Mouse (Mus musculus) forebrain, embryonic 10.5 days (tissue): ENCODE data around the gene Cacna1b. TPM values are rescaled to one million over a fixed set of nuclear protein-coding genes. Genes with fewer than 3 reads are reported as not detected.

Experiments used
- DNase-seq: peaks from one replicate; pipeline ENCODE4 v3.0.0-alpha.2; 2017; ENCODE audit warnings: low spot score; ENCODE audit errors: extremely low spot score
- H3K27ac ChIP-seq: fragments of 300-500 bp; sonication (generic); 2 replicates; pipeline ENCODE4 v1.5.1; 2016; ENCODE audit warnings: mild to moderate bottlenecking
- H3K27me3 ChIP-seq: fragments of 300-500 bp; sonication (generic); 2 replicates; pipeline ENCODE4 v1.6.1; 2016; ENCODE audit warnings: mild to moderate bottlenecking; ENCODE audit not compliant: poor library complexity, severe bottlenecking
- H3K36me3 ChIP-seq: fragments of 300-500 bp; sonication (generic); replicated peaks from 2 replicates; pipeline ENCODE4 v1.6.1; 2016; ENCODE audit warnings: mild to moderate bottlenecking, moderate library complexity
- H3K4me1 ChIP-seq: fragments of 300-500 bp; sonication (generic); 2 replicates; pipeline ENCODE4 v1.6.1; 2016
- H3K4me3 ChIP-seq: fragments of 300-500 bp; sonication (generic); 2 replicates; pipeline ENCODE4 v1.5.1; 2016; ENCODE audit warnings: mild to moderate bottlenecking, moderate library complexity
- H3K9me3 ChIP-seq: fragments of 300-500 bp; sonication (generic); 2 replicates; pipeline ENCODE4 v1.6.1; 2016; ENCODE audit warnings: mild to moderate bottlenecking, moderate library complexity
- WGBS: fragments of 180-500 bp; shearing (Covaris S2); methylation state at CpG from one replicate; pipeline ENCODE4 v1.1.7; 2016; 5-methylcytosine and 5-hydroxymethylcytosine counted together
- polyA plus RNA-seq: library from polyadenylated mRNA; unstranded; fragments of >200 nt; fragmentation: Nextera tagmentation; extraction: Ambion mirVana; gene quantifications from 2 replicates; pipeline ENCODE4 v1.2.1, GENCODE M21; 2016

Gene Cacna1b
- polyA plus RNA-seq, 1 experiment from 2014 or later, result 1.8 TPM

- no peak overlapping the region for H3K4me3 ChIP-seq
- H3K9me3 ChIP-seq, result no peaks in the 10 kb centered on the region
- H3K4me1 ChIP-seq, result peaks cover 20% of the 10 kb centered on the region
- H3K27ac ChIP-seq, result 0 out of 2 replicates have a peak overlapping the region, but pooled peaks have one; percentile 20
- DNase-seq, result no peak
- H3K27me3 ChIP-seq, result peaks cover 31% of the 10 kb centered on the region
- H3K36me3 ChIP-seq, result no peaks in the 10 kb centered on the region
- WGBS, result 38% methylated on average over 7 of the region's 7 CpGs
These were observed 154.2 kb downstream of the Cacna1b start for GRCm38 (mm10) chr2:24608765-24609138.

DNA sequence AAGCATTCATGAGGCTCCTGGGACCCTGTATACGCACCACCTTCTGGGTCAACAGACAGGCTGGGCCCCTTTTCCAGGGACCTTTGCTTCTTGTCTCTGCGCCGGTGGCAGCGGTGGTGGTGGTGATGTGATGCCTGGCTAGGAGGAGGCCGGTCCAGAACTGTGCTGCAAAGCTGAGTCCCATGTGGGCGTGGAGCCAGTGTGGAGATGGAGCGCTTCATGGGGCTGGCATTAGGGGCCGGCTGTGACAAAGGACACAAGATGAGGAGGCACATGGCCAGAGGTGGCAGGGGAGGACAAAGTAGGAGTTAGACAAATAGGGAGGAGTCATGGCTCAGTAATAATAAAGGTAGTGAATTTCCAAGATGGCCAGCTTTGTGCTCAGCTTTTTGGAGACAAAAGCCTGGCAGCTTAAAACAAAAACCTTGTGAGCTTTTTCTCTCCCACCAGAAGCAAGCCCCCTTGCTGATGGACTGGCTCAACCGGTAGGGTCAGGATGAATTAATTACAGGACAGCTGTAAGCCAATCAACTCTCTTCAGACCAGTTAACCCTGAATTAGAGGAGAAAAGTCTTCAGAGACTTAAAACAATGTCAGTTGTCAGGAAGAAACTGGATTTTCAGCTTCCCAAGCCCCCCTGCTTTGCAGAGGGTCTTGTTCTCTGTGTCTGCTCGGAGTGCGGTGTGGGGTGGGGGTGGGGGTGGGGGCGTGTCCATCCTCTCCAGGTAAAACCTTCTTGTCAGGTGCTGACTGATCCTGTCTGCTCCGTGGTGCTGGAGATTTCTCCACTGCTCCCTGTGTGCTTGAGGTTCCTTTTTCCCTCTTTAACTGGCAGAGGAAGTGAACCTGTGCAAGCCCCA lies 154.8 kb downstream of the Cacna1b start:
- Histone ChIP-seq H3K9me3 (no peaks in the 10 kb centered on the region), H3K36me3 (no peaks in the 10 kb centered on the region), H3K27me3 (peaks cover 31% of the 10 kb centered on the region), H3K27ac (peak overlapping the region; percentile 60), H3K4me1 (peaks cover 20% of the 10 kb centered on the region), H3K4me3 (peak overlapping the region; percentile 30)
- 12% methylated on average over 13 of the region's 13 CpGs for WGBS
- DNase-seq, result peak; percentile 33

DNA sequence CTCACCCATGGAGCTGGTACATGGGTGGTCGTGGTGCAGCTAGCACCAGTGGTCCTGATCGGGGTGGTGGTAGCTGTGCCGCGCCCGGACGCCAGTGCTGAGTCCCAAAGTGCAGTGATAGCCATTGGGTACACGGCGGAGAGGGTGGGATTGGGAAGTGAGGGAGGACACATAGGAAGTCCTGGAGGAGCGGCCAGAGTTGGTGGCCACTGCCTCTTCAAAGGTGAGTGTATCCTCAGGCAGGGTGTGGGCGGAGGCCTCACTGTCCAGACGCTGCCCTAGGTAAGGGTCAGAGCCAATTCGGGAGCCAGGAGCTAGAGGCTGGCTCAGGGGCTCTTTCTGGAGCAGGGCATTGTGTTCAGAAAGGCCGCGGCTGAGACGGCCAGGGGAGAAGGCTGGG lies 156.4 kb downstream of the Cacna1b start:
- H3K4me3 ChIP-seq, result no peak overlapping the region
- H3K9me3 ChIP-seq, result no peaks in the 10 kb centered on the region
- no peak for DNase-seq
- H3K36me3 ChIP-seq, result no peaks in the 10 kb centered on the region
- peaks cover 31% of the 10 kb centered on the region for H3K27me3 ChIP-seq
- H3K4me1 ChIP-seq, result peaks cover 20% of the 10 kb centered on the region
- H3K27ac ChIP-seq, result no peak overlapping the region
- 88% methylated on average over 15 of the region's 15 CpGs for WGBS

DNA sequence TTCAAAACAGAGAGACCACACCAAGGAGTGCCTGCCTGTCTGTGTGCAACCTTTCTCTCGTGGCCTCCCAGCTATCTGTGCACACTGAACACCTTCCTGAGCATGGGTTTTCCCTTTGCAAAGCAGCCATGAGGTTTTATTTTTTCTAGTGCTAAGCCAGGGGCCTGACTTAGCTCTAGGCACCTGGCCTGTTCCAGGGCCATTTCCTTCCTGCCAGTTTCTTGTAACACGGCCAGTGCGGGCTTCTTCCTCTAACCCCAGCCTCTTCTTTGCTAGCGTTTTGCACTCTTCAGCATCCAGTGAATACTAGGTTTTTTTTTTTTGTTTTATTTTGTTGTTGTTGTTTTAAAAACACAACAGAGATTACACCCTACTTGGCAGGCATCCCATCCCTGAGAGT lies 157.9 kb downstream of the Cacna1b start:
- Histone ChIP-seq H3K4me1 (peaks cover 20% of the 10 kb centered on the region), H3K27me3 (peaks cover 31% of the 10 kb centered on the region), H3K9me3 (no peaks in the 10 kb centered on the region), H3K4me3 (no peak overlapping the region), H3K36me3 (no peaks in the 10 kb centered on the region), H3K27ac (no peak overlapping the region)
- no peak for DNase-seq
- 82% methylated on average over 4 of the region's 4 CpGs for WGBS

GRCm38 (mm10) chr2:24589426-24589825 lies 173.5 kb downstream of the Cacna1b start:
- Histone ChIP-seq H3K4me3 (no peak overlapping the region), H3K27me3 (no peaks in the 10 kb centered on the region), H3K36me3 (no peaks in the 10 kb centered on the region), H3K27ac (no peak overlapping the region), H3K9me3 (peaks cover 15% of the 10 kb centered on the region), H3K4me1 (no peaks in the 10 kb centered on the region)
- DNase-seq, result no peak
- 95% methylated on average over 4 of the region's 4 CpGs for WGBS

- peaks cover 19% of the 10 kb centered on the region for H3K9me3 ChIP-seq
- no peaks in the 10 kb centered on the region for H3K4me1 ChIP-seq
- no peak overlapping the region for H3K27ac ChIP-seq
- no peak overlapping the region for H3K4me3 ChIP-seq
- no peaks in the 10 kb centered on the region for H3K36me3 ChIP-seq
- DNase-seq, result no peak
- no peaks in the 10 kb centered on the region for H3K27me3 ChIP-seq
These were observed 175.0 kb downstream of the Cacna1b start for GRCm38 (mm10) chr2:24587999-24588398.

DNA sequence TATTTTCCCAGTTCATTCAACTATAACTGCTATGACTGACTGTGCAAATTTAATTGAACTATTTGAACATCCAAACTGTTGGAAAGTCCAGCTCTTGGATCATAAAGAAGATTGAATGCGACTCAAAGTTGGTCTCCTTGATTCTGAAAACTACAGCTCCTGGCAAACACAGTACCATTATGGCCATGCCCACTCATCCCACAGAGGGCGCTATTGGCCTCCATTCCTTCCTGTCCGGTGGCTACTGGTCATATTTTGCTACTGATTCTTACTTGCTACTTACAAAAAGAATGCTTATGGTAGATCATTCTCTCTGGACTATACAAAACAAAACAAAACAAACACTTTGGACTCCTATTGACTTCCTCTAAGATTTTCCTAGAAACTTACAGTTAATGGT lies 188.3 kb downstream of the Cacna1b start:
- peak; percentile 40 for DNase-seq
- H3K27me3 ChIP-seq, result no peaks in the 10 kb centered on the region
- WGBS, result 27% methylated on average over 3 of the region's 3 CpGs
- no peaks in the 10 kb centered on the region for H3K4me1 ChIP-seq
- H3K4me3 ChIP-seq, result no peak overlapping the region
- H3K27ac ChIP-seq, result no peak overlapping the region
- no peaks in the 10 kb centered on the region for H3K36me3 ChIP-seq
- no peaks in the 10 kb centered on the region for H3K9me3 ChIP-seq

- Histone ChIP-seq H3K4me1 (no peaks in the 10 kb centered on the region), H3K27me3 (no peaks in the 10 kb centered on the region), H3K9me3 (no peaks in the 10 kb centered on the region), H3K36me3 (no peaks in the 10 kb centered on the region), H3K4me3 (no peak overlapping the region), H3K27ac (no peak overlapping the region)
- 81% methylated on average over 1 of the region's 1 CpGs for WGBS
- DNase-seq, result no peak
These were observed 192.0 kb downstream of the Cacna1b start for GRCm38 (mm10) chr2:24570917-24571316.

DNA sequence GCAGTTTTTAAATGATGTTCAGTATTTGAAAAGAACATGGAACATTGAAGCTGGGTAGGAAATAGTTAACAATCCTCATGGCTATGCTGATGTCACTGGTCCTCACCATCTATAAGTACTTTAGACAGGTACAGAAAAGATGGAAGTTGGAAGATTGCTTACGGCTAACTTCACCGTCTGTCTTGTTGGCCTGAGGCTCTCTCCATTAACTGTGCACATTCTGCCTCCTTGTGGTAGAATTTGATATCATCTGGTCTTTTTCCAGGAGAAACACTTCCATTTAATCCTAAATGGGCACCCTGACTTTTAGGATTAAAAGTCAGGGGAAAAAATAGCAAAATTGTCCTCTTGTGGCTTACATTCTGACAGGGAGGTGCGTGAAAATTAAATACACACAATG lies 194.4 kb downstream of the Cacna1b start:
- no peaks in the 10 kb centered on the region for H3K36me3 ChIP-seq
- H3K4me1 ChIP-seq, result no peaks in the 10 kb centered on the region
- no peaks in the 10 kb centered on the region for H3K9me3 ChIP-seq
- no peaks in the 10 kb centered on the region for H3K27me3 ChIP-seq
- no peak for DNase-seq
- H3K27ac ChIP-seq, result no peak overlapping the region
- H3K4me3 ChIP-seq, result no peak overlapping the region
- WGBS, result 14% methylated on average over 3 of the region's 3 CpGs

DNA sequence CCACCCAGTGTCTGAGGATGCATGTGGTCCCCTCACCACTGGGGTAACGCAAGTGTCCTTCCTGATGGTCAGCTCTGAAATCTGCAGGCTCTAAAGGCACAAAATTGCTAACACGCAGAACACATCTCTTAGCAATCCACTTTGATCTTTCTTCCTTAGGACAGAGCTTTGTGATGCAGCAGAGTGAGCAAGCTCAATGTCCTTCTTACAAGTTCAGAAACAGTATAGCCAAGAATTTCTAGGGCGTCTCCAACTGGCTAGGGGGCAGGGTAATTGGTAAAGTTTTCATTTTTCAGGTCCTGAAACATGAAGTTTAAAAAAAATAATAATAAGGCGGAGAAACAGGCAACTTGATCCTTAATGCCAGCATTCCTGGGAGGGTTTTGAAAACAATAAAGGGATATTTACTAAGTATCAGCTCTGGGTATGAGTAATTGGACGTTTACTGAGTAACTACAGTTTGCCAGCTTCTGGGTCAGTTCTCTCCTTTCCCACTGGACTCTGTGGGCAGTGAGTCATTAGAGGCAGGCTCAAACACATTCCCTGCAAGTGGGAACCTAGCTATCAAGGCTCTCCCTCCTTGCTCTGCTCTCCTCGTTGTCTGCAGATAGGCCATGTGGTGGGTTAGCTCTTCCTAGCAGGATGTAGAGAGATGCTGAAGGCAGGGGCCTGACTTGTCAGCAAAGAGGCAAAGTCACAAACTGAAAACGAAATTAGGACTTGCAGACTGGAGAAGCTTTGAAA lies 200.2 kb downstream of the Cacna1b start:
- Histone ChIP-seq H3K27me3 (no peaks in the 10 kb centered on the region), H3K9me3 (no peaks in the 10 kb centered on the region), H3K4me3 (no peak overlapping the region), H3K27ac (no peak overlapping the region), H3K36me3 (no peaks in the 10 kb centered on the region), H3K4me1 (no peaks in the 10 kb centered on the region)
- no peak for DNase-seq
- 79% methylated on average over 7 of the region's 7 CpGs for WGBS

DNA sequence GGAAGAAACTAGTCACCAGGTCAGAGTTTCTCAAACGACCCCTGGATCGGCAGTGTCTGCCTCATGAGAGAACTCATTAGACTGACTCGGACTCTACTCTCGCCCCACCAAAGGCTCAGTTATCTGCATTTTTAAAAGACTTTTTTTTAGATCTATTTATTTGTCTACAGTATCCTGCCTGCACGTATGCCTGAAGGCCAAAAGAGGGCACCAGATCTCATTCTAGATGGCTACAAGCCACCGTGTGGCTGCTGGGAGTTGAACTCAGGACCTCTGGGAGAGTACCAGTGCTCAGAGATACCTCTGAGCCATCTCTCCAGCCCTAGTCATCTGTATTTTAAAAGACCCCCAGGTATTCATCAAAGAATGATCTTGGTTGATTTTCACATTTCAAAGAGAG lies 201.0 kb downstream of the Cacna1b start:
- Histone ChIP-seq H3K27me3 (no peaks in the 10 kb centered on the region), H3K9me3 (no peaks in the 10 kb centered on the region), H3K27ac (no peak overlapping the region), H3K36me3 (no peaks in the 10 kb centered on the region), H3K4me3 (no peak overlapping the region), H3K4me1 (no peaks in the 10 kb centered on the region)
- 86% methylated on average over 6 of the region's 6 CpGs for WGBS
- DNase-seq, result no peak

DNA sequence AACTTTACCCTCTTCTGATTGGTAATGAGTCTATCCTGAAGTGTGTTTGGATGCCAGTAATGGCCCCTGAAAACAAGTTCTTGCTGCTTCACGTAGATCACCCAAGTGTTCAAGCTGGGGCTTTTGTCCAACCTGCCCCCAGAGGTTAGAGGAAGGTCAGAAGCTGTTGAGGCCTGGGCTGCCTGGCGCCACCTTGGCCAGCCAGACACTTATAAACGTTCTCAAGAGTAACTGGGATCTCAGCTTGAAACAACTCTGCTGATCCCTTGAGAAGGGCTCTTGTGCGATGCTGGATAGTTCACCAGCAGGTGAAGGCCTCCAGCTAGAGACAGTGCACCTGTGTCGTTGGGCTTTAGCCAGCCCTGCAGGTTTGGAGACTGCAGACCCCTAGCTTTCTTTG lies 202.8 kb downstream of the Cacna1b start:
- no peak for DNase-seq
- Histone ChIP-seq H3K36me3 (no peaks in the 10 kb centered on the region), H3K4me3 (no peak overlapping the region), H3K27me3 (no peaks in the 10 kb centered on the region), H3K4me1 (no peaks in the 10 kb centered on the region), H3K27ac (no peak overlapping the region), H3K9me3 (no peaks in the 10 kb centered on the region)
- WGBS, result 81% methylated on average over 5 of the region's 5 CpGs

DNA sequence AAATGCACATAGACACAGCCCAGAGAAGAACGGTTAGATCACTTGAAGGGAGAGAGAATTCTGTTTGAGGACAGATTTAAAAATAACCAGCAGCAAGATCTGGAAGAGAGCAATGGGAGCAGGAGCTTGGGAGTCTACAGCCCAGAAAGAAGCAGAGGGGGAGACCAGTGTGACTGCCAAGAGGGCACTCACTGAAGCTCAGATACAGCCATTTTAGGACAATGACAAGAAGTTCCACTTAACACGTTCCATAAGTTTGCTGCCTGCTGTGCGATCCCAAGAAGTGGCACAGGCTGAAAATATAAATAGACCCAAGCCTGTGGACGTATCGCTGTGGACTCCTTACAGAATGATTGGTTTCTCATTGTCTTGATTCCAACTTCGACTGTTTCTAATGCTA lies 206.6 kb downstream of the Cacna1b start:
- DNase-seq, result no peak
- H3K4me1 ChIP-seq, result peaks cover 12% of the 10 kb centered on the region
- H3K36me3 ChIP-seq, result no peaks in the 10 kb centered on the region
- WGBS, result 86% methylated on average over 6 of the region's 6 CpGs
- H3K4me3 ChIP-seq, result no peak overlapping the region
- H3K9me3 ChIP-seq, result no peaks in the 10 kb centered on the region
- H3K27me3 ChIP-seq, result no peaks in the 10 kb centered on the region
- no peak overlapping the region for H3K27ac ChIP-seq
